Mouse (Mus musculus) ES-CJ7 (cell line): Measurements from ENCODE around the gene Olfr883.
A peak's percentile ranks its signal among the peaks of the same experiment; 100 is the strongest.

ENCODE experiments used
- DNase-seq: peaks from one replicate; pipeline ENCODE4 v3.0.0; 2011; ENCODE audit warnings: low read depth, low spot score

Olfr883 gene

GRCm38 (mm10) chr9:38025508-38025907, at the start of gene Olfr883:
Olfr883 (plus strand) TSS chr9:38025808.
- DNase-seq, result no peak

DNA sequence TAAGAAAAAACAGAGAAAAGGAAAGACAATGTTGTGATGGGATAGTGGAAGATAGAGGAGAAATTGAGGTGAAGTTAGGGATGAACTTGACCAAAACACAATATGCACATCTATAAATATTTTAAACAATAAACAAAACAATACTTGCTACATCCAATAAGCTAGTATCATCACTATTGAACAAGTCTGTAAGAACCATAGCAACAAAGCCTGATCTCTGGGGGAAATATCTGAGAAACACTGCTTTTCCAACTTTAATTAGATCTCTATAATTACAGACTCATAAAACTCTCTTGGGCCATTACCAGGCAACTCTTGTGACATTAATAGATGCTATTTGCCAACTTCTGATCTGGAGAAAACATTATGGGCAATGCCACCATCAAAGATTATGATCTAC, 34.1 kb upstream of the Olfr883 start, which contains the start of gene Olfr881:
Gene Olfr881 (plus strand): TSS at position 301 of the 400 bp plus-strand sequence.
- DNase-seq, result no peak

DNA sequence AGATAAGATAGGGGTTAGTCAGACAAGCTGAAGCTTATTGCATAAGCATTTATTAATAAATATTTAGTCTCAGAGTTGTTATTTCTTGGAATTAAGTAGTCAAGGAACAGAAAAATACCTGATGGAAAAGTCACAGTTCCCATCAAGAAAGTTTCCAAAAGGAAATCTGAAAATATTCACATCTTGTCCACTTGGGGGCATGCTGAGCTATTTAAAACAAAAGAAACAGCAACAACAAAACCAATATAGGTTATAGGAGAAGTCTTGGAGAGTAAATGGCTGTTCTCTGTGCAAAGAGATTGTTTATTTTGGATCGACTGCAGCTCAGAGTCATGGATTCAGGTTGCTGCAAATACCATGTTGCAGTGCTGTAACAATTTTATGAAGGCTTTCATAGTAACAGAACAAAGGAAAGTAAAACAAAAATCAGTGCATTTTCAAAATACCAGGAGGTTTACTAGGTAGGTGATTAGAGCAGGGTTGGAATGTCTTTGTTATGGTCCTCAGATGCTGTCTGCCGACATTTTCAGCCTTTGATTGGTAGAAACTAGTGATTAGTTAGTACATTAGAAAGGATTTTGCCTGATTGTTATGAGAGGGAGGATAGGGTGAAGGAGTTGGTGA, 26.9 kb upstream of the Olfr883 start:
- peak; percentile 25 for DNase-seq

- DNase-seq, result no peak
Observed at GRCm38 (mm10) chr9:38000021-38000420, 25.6 kb upstream of the Olfr883 start.

DNA sequence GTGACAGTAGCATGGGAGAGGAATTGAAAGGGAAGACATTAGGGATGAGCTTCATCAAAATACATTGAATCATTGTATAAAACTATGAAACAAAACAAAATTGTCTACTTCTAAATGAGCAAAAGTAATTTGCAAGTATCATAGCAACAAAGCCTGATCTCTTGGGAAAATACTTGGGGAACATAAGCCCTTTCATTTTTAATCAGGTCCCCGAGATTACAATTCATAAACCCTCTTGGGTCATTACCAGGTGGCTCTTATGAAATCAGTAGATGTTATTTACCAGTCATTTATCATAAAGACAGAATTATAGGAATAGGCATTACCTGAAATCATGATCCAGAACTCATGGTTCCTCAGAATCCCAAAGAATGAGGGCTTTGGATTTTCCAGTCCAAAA, 20.6 kb downstream of the Olfr883 start, which contains the start of gene Olfr884:
Gene Olfr884 (plus strand): TSS at position 301 of the 400 bp plus-strand sequence.
- DNase-seq, result no peak

DNA sequence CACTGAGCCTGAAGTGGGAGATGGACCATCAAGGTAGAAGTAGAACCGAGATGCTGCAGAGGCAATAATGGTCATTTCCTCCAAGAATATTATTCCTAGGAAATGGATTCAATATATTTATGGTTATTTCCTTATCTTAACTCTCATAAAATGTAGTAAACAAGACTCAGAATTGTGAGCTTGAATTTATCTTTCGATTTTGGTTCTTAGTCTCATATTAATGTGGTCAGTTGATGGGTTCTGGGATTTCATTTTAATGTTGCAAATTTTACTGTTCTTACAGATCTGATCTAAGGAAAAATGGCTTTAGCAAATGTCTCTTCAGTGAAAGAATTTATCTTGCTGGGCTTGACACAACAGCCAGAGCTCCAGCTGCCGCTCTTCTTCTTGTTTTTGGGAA, 35.4 kb downstream of the Olfr883 start, which contains the start of gene Olfr885:
Gene Olfr885 (plus strand): TSS at position 301 of the 400 bp plus-strand sequence.
- no peak for DNase-seq
